Mouse (Mus musculus): Measurements from ENCODE around the gene Bcr. TPM values are rescaled to one million over a fixed set of nuclear protein-coding genes. Genes with fewer than 3 reads are reported as not detected.

Gene Bcr
- polyA plus RNA-seq, 1 experiment from 2014 or later: 4.7 TPM

- TF ChIP-seq CTCF (IDR thresholded peaks at IDR 0.05; ENCODE audit: low read depth) (no peak), EP300 (optimal IDR thresholded peaks at IDR 0.05) (no peak)
- no peaks in the 10 kb centered on the region for H3K9me3 ChIP-seq (ENCODE audit: control insufficient read depth, low read length)
- no peaks in the 10 kb centered on the region for H3K27me3 ChIP-seq (ENCODE audit: control insufficient read depth, insufficient read depth, low read length)
- H3K9ac ChIP-seq (ENCODE audit: low read length): no peak overlapping the region
- H3K4me3 ChIP-seq (ENCODE audit: low read depth, low read length): no peak overlapping the region
- no peaks in the 10 kb centered on the region for H3K4me1 ChIP-seq (replicated peaks; ENCODE audit: control insufficient read depth, insufficient read depth)
- peaks cover 5% of the 10 kb centered on the region for H3K36me3 ChIP-seq (ENCODE audit: control insufficient read depth, insufficient read depth, low read length)
- DNase-seq (ENCODE audit: low spot score) (no peak), ATAC-seq (ENCODE audit: low FRiP score, low TSS enrichment) (no peak)
- H3K27ac ChIP-seq (replicated peaks): no peak overlapping the region
- WGBS: 88% methylated on average over 4 of the region's 4 CpGs
- no peak overlapping the region for H3K4me2 ChIP-seq (replicated peaks; ENCODE audit: low read depth)
Measured at GRCm38 (mm10) chr10:75130372-75131046, 70.1 kb downstream of the Bcr start.

- Histone ChIP-seq H3K4me3 (ENCODE audit: low read depth, low read length) (no peak overlapping the region), H3K4me2 (replicated peaks; ENCODE audit: low read depth) (no peak overlapping the region)
- WGBS: 68% methylated on average over 8 of the region's 8 CpGs
Measured at GRCm38 (mm10) chr10:75131625-75132024, 71.2 kb downstream of the Bcr start.

DNA sequence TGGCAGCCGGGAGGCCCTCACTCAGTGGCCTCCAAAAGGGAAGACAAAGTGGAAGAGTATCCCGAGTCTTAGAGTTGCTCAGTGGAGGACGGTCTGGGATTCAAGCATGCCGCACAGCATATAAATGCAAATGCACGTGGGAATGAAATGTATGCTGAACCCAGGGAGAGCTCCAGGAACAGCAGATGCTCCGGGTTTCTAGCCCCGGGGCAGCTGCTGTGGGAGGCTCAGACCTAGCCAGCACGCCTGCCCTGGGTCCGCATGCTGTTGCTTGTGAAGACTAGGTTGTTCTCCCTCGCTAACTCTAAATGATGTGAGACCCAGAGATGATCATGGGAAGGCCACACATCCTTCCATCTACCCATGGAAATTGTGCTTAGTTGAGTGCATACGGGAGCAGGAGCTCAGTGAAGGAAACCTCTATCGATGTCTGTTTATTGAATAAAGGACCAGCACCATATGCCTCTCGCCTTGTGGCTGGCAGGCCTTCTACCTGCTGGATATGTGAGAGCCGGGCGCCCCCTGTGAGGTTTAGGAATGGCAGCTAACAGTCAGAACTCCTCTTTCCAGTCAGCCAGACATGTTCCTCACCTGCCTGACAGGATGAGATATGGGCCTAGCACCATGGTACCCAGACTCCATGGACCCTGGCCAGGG lies 74.6 kb downstream of the Bcr start:
- WGBS: 86% methylated on average over 15 of the region's 15 CpGs
- Histone ChIP-seq H3K9ac (ENCODE audit: low read length) (no peak overlapping the region), H3K27me3 (ENCODE audit: control insufficient read depth, insufficient read depth, low read length) (no peaks in the 10 kb centered on the region), H3K36me3 (ENCODE audit: control insufficient read depth, insufficient read depth, low read length) (peaks cover 13% of the 10 kb centered on the region), H3K27ac (replicated peaks) (no peak overlapping the region), H3K4me3 (ENCODE audit: low read depth, low read length) (no peak overlapping the region), H3K9me3 (ENCODE audit: control insufficient read depth, low read length) (no peaks in the 10 kb centered on the region), H3K4me1 (replicated peaks; ENCODE audit: control insufficient read depth, insufficient read depth) (no peaks in the 10 kb centered on the region), H3K4me2 (replicated peaks; ENCODE audit: low read depth) (no peak overlapping the region)
- no peak for DNase-seq (ENCODE audit: low spot score)
- no peak for ATAC-seq (ENCODE audit: low FRiP score, low TSS enrichment)
- TF ChIP-seq CTCF (IDR thresholded peaks at IDR 0.05; ENCODE audit: low read depth): peak; percentile 30
- no peak for TF ChIP-seq EP300 (optimal IDR thresholded peaks at IDR 0.05)

More at GRCm38 (mm10) chr10:75131625-75132024, 71.2 kb downstream of the Bcr start:
- ATAC-seq (ENCODE audit: low FRiP score, low TSS enrichment) (peak; percentile 46; the same call in 1 of the 2 replicates), DNase-seq (ENCODE audit: low spot score) (peak; percentile 49)
- H3K36me3 ChIP-seq (ENCODE audit: control insufficient read depth, insufficient read depth, low read length): peaks cover 3% of the 10 kb centered on the region
- H3K27ac ChIP-seq (replicated peaks): no peak overlapping the region
- H3K9ac ChIP-seq (ENCODE audit: low read length): no peak overlapping the region
- TF ChIP-seq EP300 (optimal IDR thresholded peaks at IDR 0.05): no peak
- TF ChIP-seq CTCF (IDR thresholded peaks at IDR 0.05; ENCODE audit: low read depth): no peak
- H3K9me3 ChIP-seq (ENCODE audit: control insufficient read depth, low read length): no peaks in the 10 kb centered on the region
- no peaks in the 10 kb centered on the region for H3K4me1 ChIP-seq (replicated peaks; ENCODE audit: control insufficient read depth, insufficient read depth)
- H3K27me3 ChIP-seq (ENCODE audit: control insufficient read depth, insufficient read depth, low read length): no peaks in the 10 kb centered on the region

- no peaks in the 10 kb centered on the region for H3K27me3 ChIP-seq (ENCODE audit: control insufficient read depth, insufficient read depth, low read length)
- no peak overlapping the region for H3K9ac ChIP-seq (ENCODE audit: low read length)
- H3K9me3 ChIP-seq (ENCODE audit: control insufficient read depth, low read length): no peaks in the 10 kb centered on the region
- no peak overlapping the region for H3K27ac ChIP-seq (replicated peaks)
- H3K4me3 ChIP-seq (ENCODE audit: low read depth, low read length): no peak overlapping the region
- 83% methylated on average over 21 of the region's 21 CpGs for WGBS
- H3K36me3 ChIP-seq (ENCODE audit: control insufficient read depth, insufficient read depth, low read length): peaks cover 13% of the 10 kb centered on the region
- H3K4me1 ChIP-seq (replicated peaks; ENCODE audit: control insufficient read depth, insufficient read depth): no peaks in the 10 kb centered on the region
- no peak for DNase-seq (ENCODE audit: low spot score)
- no peak overlapping the region for H3K4me2 ChIP-seq (replicated peaks; ENCODE audit: low read depth)
- no peak for TF ChIP-seq EP300 (optimal IDR thresholded peaks at IDR 0.05)
- no peak for TF ChIP-seq CTCF (IDR thresholded peaks at IDR 0.05; ENCODE audit: low read depth)
- ATAC-seq (ENCODE audit: low FRiP score, low TSS enrichment): no peak; the same call in 1 of the 2 replicates
Measured at GRCm38 (mm10) chr10:75135518-75136162, 75.2 kb downstream of the Bcr start.

DNA sequence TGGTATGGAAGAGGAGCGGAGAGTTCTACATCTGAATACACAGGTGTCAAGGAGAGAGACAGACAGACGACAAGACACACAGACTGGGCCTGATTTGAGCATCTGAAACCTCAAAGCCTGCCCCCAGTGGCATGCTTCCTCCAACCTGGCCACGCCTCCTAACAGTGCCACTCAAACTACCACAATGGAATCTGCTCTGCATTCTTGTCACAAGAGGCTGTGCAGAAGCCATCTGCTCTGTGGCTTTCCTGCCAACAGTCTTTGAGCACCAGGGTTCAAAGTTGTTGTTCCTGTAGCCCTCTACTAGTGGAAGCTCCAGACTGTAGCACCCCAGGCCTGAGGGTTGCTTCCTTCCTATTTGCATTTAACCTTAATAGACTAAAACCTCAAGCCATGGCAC lies 76.8 kb downstream of the Bcr start:
- H3K27ac ChIP-seq (replicated peaks): no peak overlapping the region
- H3K4me1 ChIP-seq (replicated peaks; ENCODE audit: control insufficient read depth, insufficient read depth): no peaks in the 10 kb centered on the region
- no peak for DNase-seq (ENCODE audit: low spot score)
- H3K36me3 ChIP-seq (ENCODE audit: control insufficient read depth, insufficient read depth, low read length): peaks cover 10% of the 10 kb centered on the region
- H3K27me3 ChIP-seq (ENCODE audit: control insufficient read depth, insufficient read depth, low read length): no peaks in the 10 kb centered on the region
- no peaks in the 10 kb centered on the region for H3K9me3 ChIP-seq (ENCODE audit: control insufficient read depth, low read length)
- no peak overlapping the region for H3K4me3 ChIP-seq (ENCODE audit: low read depth, low read length)
- no peak overlapping the region for H3K9ac ChIP-seq (ENCODE audit: low read length)
- no peak for ATAC-seq (ENCODE audit: low FRiP score, low TSS enrichment)
- TF ChIP-seq EP300 (optimal IDR thresholded peaks at IDR 0.05) (no peak), CTCF (IDR thresholded peaks at IDR 0.05; ENCODE audit: low read depth) (peak; percentile 28)
- 82% methylated on average over 3 of the region's 3 CpGs for WGBS
- no peak overlapping the region for H3K4me2 ChIP-seq (replicated peaks; ENCODE audit: low read depth)

All from stomach, postnatal 0 days (tissue).